Mouse (Mus musculus) ES-E14 (cell line): Measurements from ENCODE around the gene Pdcd4.

ENCODE experiments used
- CHD2 ChIP-seq: IDR thresholded peaks from 2 replicates; pipeline ENCODE4 v1.6.1; 2014; ENCODE audit warnings: mild to moderate bottlenecking, low read depth, low read length, inconsistent platforms
- HCFC1 ChIP-seq: IDR thresholded peaks from 2 replicates; pipeline ENCODE4 v1.6.1; 2012; ENCODE audit warnings: low read length, inconsistent platforms, borderline replicate concordance; ENCODE audit not compliant: insufficient read depth

GRCm38 (mm10) chr19:53898970-53899900 lies 7.2 kb downstream of the Pdcd4 start:
- no peak for TF ChIP-seq CHD2
- no peak for TF ChIP-seq HCFC1
